Mouse (Mus musculus) neural tube, embryonic 11.5 days (tissue): ENCODE measurements around the gene Dennd2c. TPM values are rescaled to one million over a fixed set of nuclear protein-coding genes. Genes with fewer than 3 reads are reported as not detected.
"Not testable (repeated sequence)": the region's sequence is repeated elsewhere in the genome, so short reads cannot be mapped to it uniquely, and the experiment has no call there.

Source experiments
- ATAC-seq: fragments of 200-750 bp; cut with Nextera tagmentation; 2 replicates; pipeline ENCODE4 v1.8.0; 2017; ENCODE audit warnings: moderate number of reproducible peaks, mild to moderate bottlenecking, moderate TSS enrichment, moderate library complexity; ENCODE audit not compliant: insufficient read depth, low FRiP score, low TSS enrichment
- DNase-seq: peaks from one replicate; pipeline ENCODE4 v3.0.0-alpha.2; 2015; ENCODE audit warnings: low spot score
- H3K27ac ChIP-seq: fragments of 300-500 bp; sonication (generic); 2 replicates; pipeline ENCODE4 v1.5.1; 2014; ENCODE audit warnings: low read depth, mild to moderate bottlenecking, low read length
- H3K27me3 ChIP-seq: fragments of 300-500 bp; sonication (generic); 2 replicates; pipeline ENCODE4 v1.6.1; 2014; ENCODE audit warnings: mild to moderate bottlenecking, low read length, mixed read lengths; ENCODE audit not compliant: control insufficient read depth, insufficient read depth
- H3K36me3 ChIP-seq: fragments of 300-500 bp; sonication (generic); 2 replicates; pipeline ENCODE4 v1.6.1; 2014; ENCODE audit warnings: mild to moderate bottlenecking, low read length, moderate library complexity, mixed read lengths; ENCODE audit not compliant: control insufficient read depth, insufficient read depth
- H3K4me1 ChIP-seq: fragments of 300-500 bp; sonication (generic); 2 replicates; pipeline ENCODE4 v1.6.1; 2014; ENCODE audit warnings: low read length, mixed read lengths; ENCODE audit not compliant: control insufficient read depth, insufficient read depth
- H3K4me2 ChIP-seq: fragments of 300-500 bp; sonication (generic); 2 replicates; pipeline ENCODE4 v1.6.1; 2014; ENCODE audit warnings: low read depth, mild to moderate bottlenecking, moderate library complexity
- H3K4me3 ChIP-seq: fragments of 300-500 bp; sonication (generic); 2 replicates; pipeline ENCODE4 v1.5.1; 2014; ENCODE audit warnings: low read depth, low read length
- H3K9ac ChIP-seq: fragments of 300-500 bp; sonication (generic); 2 replicates; pipeline ENCODE4 v1.6.1; 2014; ENCODE audit warnings: mild to moderate bottlenecking, low read length
- H3K9me3 ChIP-seq: fragments of 300-500 bp; sonication (generic); 2 replicates; pipeline ENCODE4 v1.6.1; 2016; ENCODE audit warnings: low read length; ENCODE audit not compliant: control insufficient read depth
- WGBS: fragments of 180-500 bp; shearing (Covaris S2); extraction: QIAGEN DNeasy Blood & Tissue Kit; methylation state at CpG from one replicate; pipeline ENCODE4 v1.1.7; 2014; 5-methylcytosine and 5-hydroxymethylcytosine counted together
- polyA plus RNA-seq: library from polyadenylated mRNA; unstranded; fragments of >200 nt; fragmentation: Nextera tagmentation; extraction: Ambion mirVana; gene quantifications from 2 replicates; pipeline ENCODE4 v1.2.1, GENCODE M21; 2014

The Dennd2c gene
- polyA plus RNA-seq, 1 experiment from 2014 or later = 2.8 TPM

GRCm38 (mm10) chr3:103208237-103208636, 105.8 kb downstream of the Dennd2c start:
- no peak overlapping the region for H3K4me2 ChIP-seq
- H3K9ac ChIP-seq = no peak overlapping the region
- no peaks in the 10 kb centered on the region for H3K27me3 ChIP-seq
- H3K4me3 ChIP-seq = no peak overlapping the region
- 85% methylated on average over 2 of the region's 2 CpGs for WGBS
- H3K9me3 ChIP-seq = no peaks in the 10 kb centered on the region
- H3K36me3 ChIP-seq = no peaks in the 10 kb centered on the region
- DNase-seq (no peak), ATAC-seq (no peak)
- H3K27ac ChIP-seq = no peak overlapping the region
- H3K4me1 ChIP-seq = no peaks in the 10 kb centered on the region

- DNase-seq = no peak
- no peak overlapping the region for H3K4me2 ChIP-seq
- ATAC-seq = no peak
- 92% methylated on average over 2 of the region's 2 CpGs for WGBS
- H3K9ac ChIP-seq = no peak overlapping the region
- H3K27me3 ChIP-seq = no peaks in the 10 kb centered on the region
- no peak overlapping the region for H3K4me3 ChIP-seq
- no peaks in the 10 kb centered on the region for H3K9me3 ChIP-seq
- no peaks in the 10 kb centered on the region for H3K4me1 ChIP-seq
- no peak overlapping the region for H3K27ac ChIP-seq
- H3K36me3 ChIP-seq = no peaks in the 10 kb centered on the region
These were observed 108.7 kb downstream of the Dennd2c start for GRCm38 (mm10) chr3:103211101-103211500.

DNA sequence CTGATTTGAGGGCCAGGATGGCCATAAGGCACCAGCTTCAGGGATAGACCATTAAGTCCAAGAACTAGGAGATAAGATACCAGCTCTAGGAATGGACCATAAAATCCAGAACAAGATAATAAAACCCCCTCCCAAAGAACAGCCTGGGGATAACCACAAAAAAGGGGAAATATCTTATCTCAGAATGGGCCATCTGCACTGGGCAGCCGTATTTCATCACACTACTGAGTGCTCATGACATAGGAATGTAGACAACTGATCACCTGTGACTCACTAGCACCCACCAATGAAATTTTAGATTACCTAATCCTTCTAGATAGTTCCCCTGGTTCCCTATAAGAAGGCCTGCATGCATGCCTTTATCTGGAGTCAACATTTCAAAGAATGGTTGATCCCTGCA, 109.7 kb downstream of the Dennd2c start:
- no peaks in the 10 kb centered on the region for H3K4me1 ChIP-seq
- no peak overlapping the region for H3K9ac ChIP-seq
- ATAC-seq = no peak
- no peak for DNase-seq
- WGBS = 91% methylated on average over 1 of the region's 1 CpGs
- no peak overlapping the region for H3K27ac ChIP-seq
- H3K4me2 ChIP-seq = no peak overlapping the region
- H3K4me3 ChIP-seq = no peak overlapping the region
- H3K27me3 ChIP-seq = no peaks in the 10 kb centered on the region
- no peaks in the 10 kb centered on the region for H3K36me3 ChIP-seq
- no peaks in the 10 kb centered on the region for H3K9me3 ChIP-seq

DNA sequence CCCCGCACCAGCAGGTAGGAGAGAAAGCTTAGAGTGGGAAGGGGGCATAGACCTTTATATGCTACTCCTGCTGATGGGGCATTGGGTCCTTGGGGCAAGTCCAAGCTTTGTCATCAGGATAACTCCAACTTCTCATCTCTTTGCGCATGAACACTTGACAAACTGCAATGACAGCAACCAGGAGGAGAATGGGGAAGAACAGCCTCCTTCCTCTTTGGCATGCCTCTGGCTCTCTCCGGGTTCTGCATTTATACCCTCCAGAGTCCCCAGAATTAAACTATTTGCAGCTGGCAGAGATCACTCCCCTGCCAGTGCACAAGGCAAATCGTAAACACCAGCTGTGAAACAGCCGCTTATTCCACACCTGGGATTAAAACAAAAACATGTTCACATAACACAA, 111.1 kb downstream of the Dennd2c start:
- Histone ChIP-seq H3K4me1 (no peaks in the 10 kb centered on the region), H3K27me3 (no peaks in the 10 kb centered on the region), H3K36me3 (no peaks in the 10 kb centered on the region), H3K9me3 (no peaks in the 10 kb centered on the region), H3K4me2 (no peak overlapping the region), H3K4me3 (no peak overlapping the region), H3K9ac (no peak overlapping the region), H3K27ac (no peak overlapping the region)
- no peak for ATAC-seq
- no peak for DNase-seq
- WGBS = 73% methylated on average over 5 of the region's 5 CpGs

DNA sequence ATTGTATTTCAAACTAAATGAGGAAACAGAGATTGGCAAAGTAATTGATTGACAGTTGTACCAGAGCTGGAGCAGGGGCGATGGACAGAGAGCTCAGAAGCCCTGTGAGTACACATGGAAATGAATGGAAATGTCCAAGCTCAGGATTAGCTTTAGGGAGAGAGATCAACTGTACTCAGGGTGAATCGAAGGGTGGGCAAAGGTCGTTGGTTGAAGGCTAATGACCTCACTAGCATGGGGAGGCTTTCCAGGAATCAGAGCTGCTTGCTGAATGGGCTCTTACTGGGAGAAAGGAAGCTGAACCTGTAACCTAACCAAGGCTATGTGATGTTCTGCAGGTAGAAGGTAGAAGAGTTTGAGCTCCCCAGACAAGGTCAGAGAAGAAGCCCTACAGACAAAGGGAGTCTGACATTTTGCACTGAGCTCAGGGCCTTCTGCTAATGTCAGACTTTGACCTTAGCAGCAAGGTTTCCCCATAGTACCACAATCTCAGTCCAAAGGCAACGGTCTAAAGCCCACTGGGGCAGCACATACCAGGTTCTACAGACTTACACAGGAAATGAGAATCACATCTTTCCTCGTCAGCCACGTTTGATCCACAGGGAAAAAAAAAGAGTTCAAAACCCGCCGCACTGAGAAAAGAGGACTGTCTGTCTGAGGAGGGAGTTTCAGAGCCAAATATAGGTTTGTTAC, 112.3 kb downstream of the Dennd2c start:
- Histone ChIP-seq H3K36me3 (no peaks in the 10 kb centered on the region), H3K4me2 (no peak overlapping the region), H3K4me1 (no peaks in the 10 kb centered on the region), H3K27me3 (no peaks in the 10 kb centered on the region), H3K27ac (no peak overlapping the region), H3K4me3 (no peak overlapping the region), H3K9me3 (no peaks in the 10 kb centered on the region), H3K9ac (no peak overlapping the region)
- no peak for DNase-seq
- ATAC-seq = no peak
- WGBS = 84% methylated on average over 8 of the region's 8 CpGs

GRCm38 (mm10) chr3:103215399-103215798, 113.0 kb downstream of the Dennd2c start:
- DNase-seq, ATAC-seq, H3K4me3 ChIP-seq, H3K4me2 ChIP-seq, H3K4me1 ChIP-seq, H3K9me3 ChIP-seq, H3K36me3 ChIP-seq, H3K27ac ChIP-seq, H3K27me3 ChIP-seq, H3K9ac ChIP-seq: not testable (repeated sequence)
- WGBS = 90% methylated on average over 8 of the region's 8 CpGs

Other genes starting within 250 kb of the Dennd2c start
- not detected in 2 replicates for gene Sycp1, start 166.5 kb upstream of the Dennd2c start, polyA plus RNA-seq
- 0.11 and 0.16 TPM in 2 replicates for gene Nr1h5, start 138.5 kb upstream of the Dennd2c start, polyA plus RNA-seq
- gene Sike1, start 106.9 kb upstream of the Dennd2c start, polyA plus RNA-seq = 74.2 and 86.2 TPM in 2 replicates
- gene Csde1, start 82.2 kb upstream of the Dennd2c start, polyA plus RNA-seq = 520 and 526 TPM in 2 replicates
- gene Nras, start 44.3 kb upstream of the Dennd2c start, polyA plus RNA-seq = 143 and 152 TPM in 2 replicates
- 0.20 and 1.4 TPM in 2 replicates for gene Ampd1, start 28.6 kb upstream of the Dennd2c start, polyA plus RNA-seq
- 210 and 233 TPM in 2 replicates for gene Bcas2, start 69.1 kb downstream of the Dennd2c start, polyA plus RNA-seq
- 23.0 and 25.9 TPM in 2 replicates for gene Trim33, start 176.7 kb downstream of the Dennd2c start, polyA plus RNA-seq